Mouse (Mus musculus): ENCODE measurements around the gene Pibf1.

The Pibf1 gene

GRCm38 (mm10) chr14:99099267-99099966 lies at the start of gene Pibf1, which contains the start of gene Dis3:
Gene Pibf1 (plus strand): TSS chr14:99099424.
Gene Dis3 (minus strand): TSS chr14:99099770.
- DNase-seq: peak; percentile 98

GRCm38 (mm10) chr14:99058959-99059586 lies 40.2 kb upstream of the Pibf1 start:
- no peak for DNase-seq

GRCm38 (mm10) chr14:99060616-99061015 lies 38.6 kb upstream of the Pibf1 start:
- no peak for DNase-seq

GRCm38 (mm10) chr14:99063091-99063490 lies 36.1 kb upstream of the Pibf1 start:
- DNase-seq: no peak

GRCm38 (mm10) chr14:99071146-99071545 lies 28.1 kb upstream of the Pibf1 start:
- DNase-seq: no peak

GRCm38 (mm10) chr14:99088947-99089346 lies 10.3 kb upstream of the Pibf1 start:
- no peak for DNase-seq

GRCm38 (mm10) chr14:99099967-99100587 lies 853 bp downstream of the Pibf1 start:
- DNase-seq: no peak

GRCm38 (mm10) chr14:99103050-99103449 lies 3.8 kb downstream of the Pibf1 start:
- DNase-seq: no peak

- DNase-seq: no peak
Measured at GRCm38 (mm10) chr14:99104542-99105123, 5.4 kb downstream of the Pibf1 start.

- DNase-seq: no peak
Measured at GRCm38 (mm10) chr14:99106671-99107070, 7.4 kb downstream of the Pibf1 start.

GRCm38 (mm10) chr14:99107631-99108187 lies 8.5 kb downstream of the Pibf1 start:
- DNase-seq: no peak

GRCm38 (mm10) chr14:99108762-99109161 lies 9.5 kb downstream of the Pibf1 start:
- DNase-seq: no peak

- DNase-seq: no peak
Measured at GRCm38 (mm10) chr14:99117576-99117975, 18.4 kb downstream of the Pibf1 start.

- no peak for DNase-seq
Measured at GRCm38 (mm10) chr14:99121584-99122339, 22.5 kb downstream of the Pibf1 start.

GRCm38 (mm10) chr14:99124076-99124475 lies 24.9 kb downstream of the Pibf1 start:
- no peak for DNase-seq

- no peak for DNase-seq
Measured at GRCm38 (mm10) chr14:99126713-99127112, 27.5 kb downstream of the Pibf1 start.

- no peak for DNase-seq
Measured at GRCm38 (mm10) chr14:99127509-99127908, 28.3 kb downstream of the Pibf1 start.

GRCm38 (mm10) chr14:99129050-99129449 lies 29.8 kb downstream of the Pibf1 start:
- no peak for DNase-seq

- DNase-seq: no peak
Measured at GRCm38 (mm10) chr14:99134048-99134447, 34.8 kb downstream of the Pibf1 start.

- DNase-seq: no peak
Measured at GRCm38 (mm10) chr14:99135761-99136160, 36.5 kb downstream of the Pibf1 start.

GRCm38 (mm10) chr14:99136297-99136696 lies 37.1 kb downstream of the Pibf1 start:
- DNase-seq: no peak

- no peak for DNase-seq
Measured at GRCm38 (mm10) chr14:99140036-99140435, 40.8 kb downstream of the Pibf1 start.
